Mouse (Mus musculus): ENCODE data around the gene Cant1. TPM values are rescaled to one million over a fixed set of nuclear protein-coding genes. Genes with fewer than 3 reads are reported as not detected.
"Not testable (repeated sequence)": the region's sequence is repeated elsewhere in the genome, so short reads cannot be mapped to it uniquely, and the experiment has no call there.

Cant1 gene
- total RNA-seq, 2 experiments from 2014 or later: 29.7 to 29.8 TPM

GRCm38 (mm10) chr11:118408051-118408740 is 10.7 kb downstream of the Cant1 start:
- no peak for DNase-seq

- peak; percentile 75 for DNase-seq
These were observed 11.5 kb downstream of the Cant1 start for GRCm38 (mm10) chr11:118407318-118407910.

GRCm38 (mm10) chr11:118406521-118406920 is 12.4 kb downstream of the Cant1 start:
- DNase-seq: no peak

- no peak for DNase-seq
These were observed 13.6 kb downstream of the Cant1 start for GRCm38 (mm10) chr11:118405311-118405710.

- no peak for DNase-seq
These were observed 14.7 kb downstream of the Cant1 start for GRCm38 (mm10) chr11:118403951-118404899.

GRCm38 (mm10) chr11:118403183-118403582 is 15.7 kb downstream of the Cant1 start:
- no peak for DNase-seq

GRCm38 (mm10) chr11:118401760-118402280 is 17.1 kb downstream of the Cant1 start, which contains the start of gene Lgals3bp:
TSS of gene Lgals3bp (minus strand) at chr11:118402092.
- peak; percentile 72 for DNase-seq

GRCm38 (mm10) chr11:118401195-118401594 is 17.7 kb downstream of the Cant1 start:
- DNase-seq: no peak

- DNase-seq: no peak
These were observed 18.3 kb downstream of the Cant1 start for GRCm38 (mm10) chr11:118400566-118400936.

- no peak for DNase-seq
These were observed 18.9 kb downstream of the Cant1 start for GRCm38 (mm10) chr11:118399891-118400565.

- DNase-seq: no peak
These were observed 20.9 kb downstream of the Cant1 start for GRCm38 (mm10) chr11:118397806-118398530.

GRCm38 (mm10) chr11:118394538-118394937 is 24.3 kb downstream of the Cant1 start:
- DNase-seq: no peak

- DNase-seq: no peak
These were observed 24.9 kb downstream of the Cant1 start for GRCm38 (mm10) chr11:118393991-118394390.

- DNase-seq: not testable (repeated sequence)
These were observed 31.1 kb downstream of the Cant1 start for GRCm38 (mm10) chr11:118387816-118388215.

GRCm38 (mm10) chr11:118379251-118380009 is 39.5 kb downstream of the Cant1 start:
- DNase-seq: peak; percentile 91

- DNase-seq: no peak
These were observed 40.2 kb downstream of the Cant1 start for GRCm38 (mm10) chr11:118378656-118379055.

GRCm38 (mm10) chr11:118376323-118376722 is 42.6 kb downstream of the Cant1 start:
- DNase-seq: not testable (repeated sequence)

GRCm38 (mm10) chr11:118375881-118376280 is 43.0 kb downstream of the Cant1 start:
- DNase-seq: peak; percentile 46

GRCm38 (mm10) chr11:118375461-118375860 is 43.4 kb downstream of the Cant1 start:
- DNase-seq: no peak

GRCm38 (mm10) chr11:118375006-118375405 is 43.9 kb downstream of the Cant1 start:
- DNase-seq: no peak
